Mouse (Mus musculus): ENCODE data around the gene Senp2. TPM values are rescaled to one million over a fixed set of nuclear protein-coding genes. Genes with fewer than 3 reads are reported as not detected.
"Not testable (repeated sequence)": the region's sequence is repeated elsewhere in the genome, so short reads cannot be mapped to it uniquely, and the experiment has no call there.

Senp2 gene
- polyA plus RNA-seq, 1 experiment from 2014 or later, result 71.7 TPM

GRCm38 (mm10) chr16:21984091-21984490 is 25.2 kb upstream of the Senp2 start:
- 92% methylated on average over 12 of the region's 12 CpGs for WGBS
- Histone ChIP-seq H3K9me3 (ENCODE audit: control insufficient read depth, low read length) (no peaks in the 10 kb centered on the region), H3K27me3 (ENCODE audit: control insufficient read depth, insufficient read depth, low read length) (no peaks in the 10 kb centered on the region), H3K4me1 (ENCODE audit: control insufficient read depth, insufficient read depth, low read length) (no peaks in the 10 kb centered on the region), H3K4me3 (ENCODE audit: low read depth, low read length) (no peak overlapping the region), H3K36me3 (ENCODE audit: control insufficient read depth, insufficient read depth, low read length) (no peaks in the 10 kb centered on the region), H3K4me2 (ENCODE audit: low read depth) (no peak overlapping the region), H3K9ac (ENCODE audit: low read length) (no peak overlapping the region), H3K27ac (ENCODE audit: low read depth, low read length) (no peak overlapping the region)
- no peak for ATAC-seq (ENCODE audit: insufficient read depth, low FRiP score, low TSS enrichment)
- no peak for DNase-seq (ENCODE audit: low spot score)

DNA sequence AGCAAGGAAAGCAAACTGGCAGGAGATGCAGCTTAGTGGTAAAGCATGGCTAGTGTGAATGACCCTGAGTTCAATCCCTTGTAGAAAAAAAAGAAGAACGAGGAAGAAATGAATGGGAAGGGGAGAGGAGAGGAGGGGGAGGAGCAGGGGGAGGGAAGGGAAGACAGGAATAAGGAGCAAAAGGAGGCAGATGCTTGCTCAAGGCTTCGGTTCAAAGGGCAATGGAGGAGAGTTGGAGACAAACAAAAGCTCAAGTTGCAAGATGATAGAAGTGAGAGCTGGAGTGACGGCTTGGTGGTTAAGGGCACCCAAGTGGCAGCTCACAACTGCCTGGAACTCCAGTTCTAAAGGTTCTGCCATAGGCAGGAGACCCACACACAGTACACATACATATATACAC is 23.1 kb upstream of the Senp2 start:
- Histone ChIP-seq H3K4me1 (ENCODE audit: control insufficient read depth, insufficient read depth, low read length) (no peaks in the 10 kb centered on the region), H3K27ac (ENCODE audit: low read depth, low read length) (no peak overlapping the region), H3K9me3 (ENCODE audit: control insufficient read depth, low read length) (no peaks in the 10 kb centered on the region), H3K9ac (ENCODE audit: low read length) (no peak overlapping the region), H3K36me3 (ENCODE audit: control insufficient read depth, insufficient read depth, low read length) (no peaks in the 10 kb centered on the region), H3K4me3 (ENCODE audit: low read depth, low read length) (no peak overlapping the region), H3K27me3 (ENCODE audit: control insufficient read depth, insufficient read depth, low read length) (no peaks in the 10 kb centered on the region), H3K4me2 (ENCODE audit: low read depth) (no peak overlapping the region)
- 46% methylated on average over 3 of the region's 3 CpGs for WGBS
- DNase-seq (ENCODE audit: low spot score) (no peak), ATAC-seq (ENCODE audit: insufficient read depth, low FRiP score, low TSS enrichment) (no peak)

DNA sequence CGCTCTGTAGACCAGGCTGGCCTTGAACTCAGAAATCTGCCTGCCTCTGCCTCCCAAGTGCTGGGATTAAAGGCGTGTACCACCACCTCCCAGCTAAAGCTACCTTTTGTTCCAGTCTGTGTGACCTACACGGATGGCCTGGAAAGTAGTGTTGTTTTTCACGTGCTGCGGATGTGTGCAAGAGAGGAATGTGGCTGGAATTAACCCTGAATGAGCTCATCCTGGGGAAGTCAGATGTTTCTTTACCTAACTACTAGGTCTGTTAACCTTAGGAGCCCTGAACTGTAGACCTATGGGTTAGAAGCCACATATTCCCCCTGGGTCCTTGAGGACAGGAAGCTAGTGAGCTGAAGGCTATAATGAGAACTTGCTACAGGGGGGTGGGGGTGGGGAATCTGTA is 21.3 kb upstream of the Senp2 start:
- WGBS, result 69% methylated on average over 5 of the region's 5 CpGs

DNA sequence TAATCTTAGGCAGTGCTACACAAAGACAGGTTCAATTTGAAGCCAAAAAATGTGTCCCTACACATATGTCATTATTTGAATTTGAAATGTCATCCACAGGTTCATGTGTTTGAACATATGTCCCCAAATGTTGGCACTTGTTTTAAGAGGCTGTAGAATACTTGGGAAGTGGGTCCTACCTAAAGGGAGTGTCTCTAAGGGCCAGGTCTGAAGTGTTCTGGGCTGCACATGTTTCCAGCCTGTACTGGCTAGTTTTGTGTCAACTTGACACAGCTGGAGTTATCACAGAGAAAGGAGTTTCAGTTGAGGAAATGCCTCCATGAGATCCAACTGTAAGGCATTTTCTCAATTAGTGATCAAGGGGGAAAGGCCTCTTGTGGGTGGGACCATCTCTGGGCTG is 18.4 kb upstream of the Senp2 start:
- H3K4me3 ChIP-seq (ENCODE audit: low read depth, low read length); H3K4me2 ChIP-seq (ENCODE audit: low read depth); DNase-seq (ENCODE audit: low spot score); H3K4me1 ChIP-seq (ENCODE audit: control insufficient read depth, insufficient read depth, low read length); H3K27ac ChIP-seq (ENCODE audit: low read depth, low read length); H3K36me3 ChIP-seq (ENCODE audit: control insufficient read depth, insufficient read depth, low read length); H3K9ac ChIP-seq (ENCODE audit: low read length); ATAC-seq (ENCODE audit: insufficient read depth, low FRiP score, low TSS enrichment); H3K27me3 ChIP-seq (ENCODE audit: control insufficient read depth, insufficient read depth, low read length); H3K9me3 ChIP-seq (ENCODE audit: control insufficient read depth, low read length): not testable (repeated sequence)

More for the DNA sequence above, 21.3 kb upstream of the Senp2 start:
- H3K36me3 ChIP-seq (ENCODE audit: control insufficient read depth, insufficient read depth, low read length), result no peaks in the 10 kb centered on the region
- no peak overlapping the region for H3K27ac ChIP-seq (ENCODE audit: low read depth, low read length)
- H3K27me3 ChIP-seq (ENCODE audit: control insufficient read depth, insufficient read depth, low read length), result no peaks in the 10 kb centered on the region
- H3K4me1 ChIP-seq (ENCODE audit: control insufficient read depth, insufficient read depth, low read length), result no peaks in the 10 kb centered on the region
- no peak overlapping the region for H3K4me2 ChIP-seq (ENCODE audit: low read depth)
- H3K9me3 ChIP-seq (ENCODE audit: control insufficient read depth, low read length), result no peaks in the 10 kb centered on the region
- DNase-seq (ENCODE audit: low spot score) (no peak), ATAC-seq (ENCODE audit: insufficient read depth, low FRiP score, low TSS enrichment) (no peak)
- no peak overlapping the region for H3K9ac ChIP-seq (ENCODE audit: low read length)
- H3K4me3 ChIP-seq (ENCODE audit: low read depth, low read length), result no peak overlapping the region

GRCm38 (mm10) chr16:21991774-21992173 is 17.5 kb upstream of the Senp2 start:
- WGBS, result 89% methylated on average over 2 of the region's 2 CpGs
- H3K27me3 ChIP-seq (ENCODE audit: control insufficient read depth, insufficient read depth, low read length), result no peaks in the 10 kb centered on the region
- H3K36me3 ChIP-seq (ENCODE audit: control insufficient read depth, insufficient read depth, low read length), result no peaks in the 10 kb centered on the region
- H3K27ac ChIP-seq (ENCODE audit: low read depth, low read length), result no peak overlapping the region
- no peak overlapping the region for H3K4me3 ChIP-seq (ENCODE audit: low read depth, low read length)
- no peak overlapping the region for H3K9ac ChIP-seq (ENCODE audit: low read length)
- ATAC-seq (ENCODE audit: insufficient read depth, low FRiP score, low TSS enrichment) (no peak), DNase-seq (ENCODE audit: low spot score) (no peak)
- no peak overlapping the region for H3K4me2 ChIP-seq (ENCODE audit: low read depth)
- H3K9me3 ChIP-seq (ENCODE audit: control insufficient read depth, low read length), result no peaks in the 10 kb centered on the region
- H3K4me1 ChIP-seq (ENCODE audit: control insufficient read depth, insufficient read depth, low read length), result no peaks in the 10 kb centered on the region

DNA sequence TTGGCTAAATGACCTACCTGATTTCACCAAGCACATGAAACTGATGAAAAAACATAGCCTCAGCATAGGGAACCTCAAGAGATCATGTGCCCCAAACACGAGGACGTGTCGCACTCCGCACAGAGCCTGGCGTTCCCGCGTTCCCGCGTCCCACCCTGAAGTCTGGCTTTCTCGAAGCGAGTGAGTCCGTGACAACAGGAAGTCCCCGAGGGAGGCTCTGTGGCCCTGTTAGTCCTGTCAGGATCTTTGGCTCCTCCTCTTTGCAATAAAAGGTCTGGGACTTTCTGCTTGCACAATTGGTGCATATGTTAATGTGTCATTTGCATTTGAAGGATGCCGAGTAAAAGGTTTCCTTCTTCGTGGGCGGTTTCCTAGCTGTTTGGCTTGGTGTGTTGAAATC is 14.0 kb upstream of the Senp2 start, which contains the start of gene Liph:
Gene Liph (minus strand): TSS at position 360 of the 400 bp plus-strand sequence.
- Histone ChIP-seq H3K4me2 (ENCODE audit: low read depth) (peak within 1 kb of the TSS; percentile 42; the same call in 1 of the 2 replicates), H3K27ac (ENCODE audit: low read depth, low read length) (no peak within 1 kb of the TSS), H3K4me1 (ENCODE audit: control insufficient read depth, insufficient read depth, low read length) (no peaks in the 10 kb centered on the region), H3K9ac (ENCODE audit: low read length) (no peak within 1 kb of the TSS), H3K4me3 (ENCODE audit: low read depth, low read length) (no peak within 1 kb of the TSS), H3K9me3 (ENCODE audit: control insufficient read depth, low read length) (no peaks in the 10 kb centered on the region), H3K27me3 (ENCODE audit: control insufficient read depth, insufficient read depth, low read length) (no peaks in the 10 kb centered on the region), H3K36me3 (ENCODE audit: control insufficient read depth, insufficient read depth, low read length) (no peaks in the 10 kb centered on the region)
- peak; percentile 43 for DNase-seq (ENCODE audit: low spot score)
- 5% methylated on average over 16 of the region's 16 CpGs for WGBS
- no peak for ATAC-seq (ENCODE audit: insufficient read depth, low FRiP score, low TSS enrichment)

DNA sequence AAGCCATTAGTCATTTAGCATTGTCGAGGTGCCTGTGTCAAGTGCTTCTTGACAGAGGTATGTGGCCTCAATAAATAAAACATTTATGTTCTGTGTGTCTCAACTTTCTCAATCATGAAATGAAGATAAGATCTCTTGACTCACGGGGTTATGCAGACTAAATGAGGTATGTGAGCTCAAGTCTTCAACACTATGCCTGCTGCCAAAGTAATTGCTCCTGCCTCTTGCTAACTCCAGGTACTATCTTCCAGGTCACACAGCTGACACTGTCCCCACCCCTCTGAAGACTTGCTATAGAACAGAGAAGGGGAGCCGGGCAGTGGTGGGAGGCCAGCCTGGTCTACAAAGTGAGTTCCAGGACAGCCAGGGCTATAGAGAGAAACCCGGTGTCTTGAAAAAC is 12.9 kb upstream of the Senp2 start:
- ATAC-seq (ENCODE audit: insufficient read depth, low FRiP score, low TSS enrichment) (no peak), DNase-seq (ENCODE audit: low spot score) (no peak)
- WGBS, result 58% methylated on average over 4 of the region's 4 CpGs

DNA sequence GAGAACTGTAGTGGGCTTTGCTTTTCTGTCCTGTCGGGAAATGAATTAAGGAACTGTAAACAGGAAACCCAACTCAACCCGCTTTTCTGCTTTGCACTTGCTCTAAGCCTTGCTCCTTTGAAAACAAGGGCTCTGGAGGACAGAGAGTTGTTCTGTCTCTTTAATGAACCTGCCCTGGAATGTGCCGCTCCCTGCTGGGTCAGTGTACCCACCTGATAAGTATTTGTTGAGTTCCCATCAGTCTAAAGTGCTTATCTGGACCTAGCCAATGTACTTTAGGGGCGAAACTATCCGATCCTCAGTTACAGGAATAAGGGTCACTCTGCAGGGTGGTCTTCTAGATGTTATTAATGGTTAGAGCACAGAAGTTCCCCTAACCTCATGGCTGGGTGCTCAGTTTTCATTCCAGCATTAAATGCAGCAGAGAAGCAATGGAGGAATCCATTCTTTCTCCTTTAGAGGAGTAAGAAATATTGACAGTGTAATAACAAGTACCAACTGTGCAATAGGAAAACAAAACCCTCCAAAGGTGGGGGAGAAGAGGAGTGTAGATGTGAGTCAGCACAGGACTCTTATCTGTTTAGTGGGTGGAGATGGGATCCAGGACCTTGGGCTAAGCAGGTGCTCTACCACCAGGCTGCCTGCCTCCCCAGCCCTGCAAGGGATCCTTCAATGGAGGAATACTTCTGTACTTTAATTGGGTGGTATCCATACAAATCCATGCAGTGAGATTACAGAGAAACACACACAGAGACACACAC is 12.2 kb upstream of the Senp2 start:
- Histone ChIP-seq H3K4me3 (ENCODE audit: low read depth, low read length) (no peak overlapping the region), H3K4me1 (ENCODE audit: control insufficient read depth, insufficient read depth, low read length) (no peaks in the 10 kb centered on the region), H3K27me3 (ENCODE audit: control insufficient read depth, insufficient read depth, low read length) (no peaks in the 10 kb centered on the region), H3K27ac (ENCODE audit: low read depth, low read length) (no peak overlapping the region), H3K4me2 (ENCODE audit: low read depth) (no peak overlapping the region), H3K9ac (ENCODE audit: low read length) (no peak overlapping the region), H3K36me3 (ENCODE audit: control insufficient read depth, insufficient read depth, low read length) (no peaks in the 10 kb centered on the region), H3K9me3 (ENCODE audit: control insufficient read depth, low read length) (no peaks in the 10 kb centered on the region)
- no peak for DNase-seq (ENCODE audit: low spot score)
- ATAC-seq (ENCODE audit: insufficient read depth, low FRiP score, low TSS enrichment), result no peak
- 70% methylated on average over 5 of the region's 5 CpGs for WGBS

More for the DNA sequence above, 12.9 kb upstream of the Senp2 start:
- no peak overlapping the region for H3K4me2 ChIP-seq (ENCODE audit: low read depth)
- no peak overlapping the region for H3K4me3 ChIP-seq (ENCODE audit: low read depth, low read length)
- no peaks in the 10 kb centered on the region for H3K4me1 ChIP-seq (ENCODE audit: control insufficient read depth, insufficient read depth, low read length)
- no peak overlapping the region for H3K27ac ChIP-seq (ENCODE audit: low read depth, low read length)
- no peaks in the 10 kb centered on the region for H3K9me3 ChIP-seq (ENCODE audit: control insufficient read depth, low read length)
- H3K9ac ChIP-seq (ENCODE audit: low read length), result no peak overlapping the region
- H3K36me3 ChIP-seq (ENCODE audit: control insufficient read depth, insufficient read depth, low read length), result no peaks in the 10 kb centered on the region
- no peaks in the 10 kb centered on the region for H3K27me3 ChIP-seq (ENCODE audit: control insufficient read depth, insufficient read depth, low read length)

DNA sequence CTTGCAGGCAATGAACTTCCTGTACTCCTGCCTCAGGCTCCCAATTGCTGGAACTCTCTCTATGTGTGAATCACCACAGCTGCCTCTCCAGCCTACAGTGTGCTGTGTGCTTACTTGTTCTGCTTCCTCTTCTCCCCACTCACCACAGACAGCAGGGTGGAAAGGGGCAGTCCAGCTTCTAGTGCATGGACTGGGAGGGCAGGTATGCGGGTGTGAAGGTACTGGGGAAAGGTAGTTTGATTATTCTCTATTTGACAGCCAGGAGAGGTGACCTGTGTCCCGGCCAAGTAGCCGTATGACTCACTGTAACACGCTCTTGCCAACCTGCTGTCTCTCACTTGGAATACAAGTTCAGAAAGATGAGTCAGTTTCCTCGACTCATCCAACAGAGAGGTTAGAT is 11.2 kb upstream of the Senp2 start:
- no peak overlapping the region for H3K9ac ChIP-seq (ENCODE audit: low read length)

More for the DNA sequence above, 11.2 kb upstream of the Senp2 start:
- DNase-seq (ENCODE audit: low spot score), result no peak
- no peaks in the 10 kb centered on the region for H3K36me3 ChIP-seq (ENCODE audit: control insufficient read depth, insufficient read depth, low read length)
- H3K4me3 ChIP-seq (ENCODE audit: low read depth, low read length), result no peak overlapping the region
- no peaks in the 10 kb centered on the region for H3K4me1 ChIP-seq (ENCODE audit: control insufficient read depth, insufficient read depth, low read length)
- H3K4me2 ChIP-seq (ENCODE audit: low read depth), result no peak overlapping the region
- H3K9me3 ChIP-seq (ENCODE audit: control insufficient read depth, low read length), result no peaks in the 10 kb centered on the region
- H3K27me3 ChIP-seq (ENCODE audit: control insufficient read depth, insufficient read depth, low read length), result no peaks in the 10 kb centered on the region
- no peak for ATAC-seq (ENCODE audit: insufficient read depth, low FRiP score, low TSS enrichment)
- H3K27ac ChIP-seq (ENCODE audit: low read depth, low read length), result no peak overlapping the region
- WGBS, result 84% methylated on average over 5 of the region's 5 CpGs

All from neural tube, embryonic 11.5 days (tissue).